Mouse (Mus musculus): ENCODE results near the gene Actr1a. TPM values are rescaled to one million over a fixed set of nuclear protein-coding genes. Genes with fewer than 3 reads are reported as not detected.

Actr1a gene
- polyA plus RNA-seq, 1 experiment from 2014 or later = 126 TPM

- Histone ChIP-seq H3K27me3 (ENCODE audit: control insufficient read depth, insufficient read depth, low read length) (peaks cover 4% of the 10 kb centered on the region; the same call in 1 of the 2 replicates), H3K9me3 (ENCODE audit: control insufficient read depth, low read length) (no peaks in the 10 kb centered on the region), H3K27ac (replicated peaks in 1 of 2; ENCODE audit: control insufficient read depth in 1 of 2, insufficient read depth in 1 of 2, low read depth in 2 of 2, low read length in 2 of 2) (peak overlapping the region in 1 of 2 experiments; percentile 31; a peak in 1 of 4 replicates), H3K4me2 (ENCODE audit: low read length) (peak overlapping the region; percentile 61), H3K9ac (ENCODE audit: low read length) (0 out of 2 replicates have a peak overlapping the region, but pooled peaks have one; percentile 41), H3K4me3 (ENCODE audit: control insufficient read depth in 1 of 2, insufficient read depth in 1 of 2, low read depth in 1 of 2, low read length in 2 of 2) (0 out of 4 replicates have a peak overlapping the region, but pooled peaks of 1 of the 2 experiments have one; percentile 66), H3K36me3 (ENCODE audit: control insufficient read depth, insufficient read depth, low read length) (no peaks in the 10 kb centered on the region), H3K4me1 (ENCODE audit: control insufficient read depth in 2 of 2, insufficient read depth in 2 of 2, low read length in 2 of 2) (peaks cover 5 to 12% of the 10 kb centered on the region in 2 experiments)
- ATAC-seq (ENCODE audit: insufficient number of reproducible peaks, insufficient read depth, low FRiP score, low read depth) = no peak
- WGBS = 66% methylated on average over 7 of the region's 7 CpGs
Measured at GRCm38 (mm10) chr19:46339287-46339971, 56.1 kb downstream of the Actr1a start.

- Histone ChIP-seq H3K4me3 (ENCODE audit: control insufficient read depth in 1 of 2, insufficient read depth in 1 of 2, low read depth in 1 of 2, low read length in 2 of 2) (peak overlapping the region; percentile 18 to 66; a peak in 3 of 4 replicates), H3K27me3 (ENCODE audit: control insufficient read depth, insufficient read depth, low read length) (no peaks in the 10 kb centered on the region), H3K4me2 (ENCODE audit: low read length) (peak overlapping the region; percentile 61), H3K9ac (ENCODE audit: low read length) (peak overlapping the region; percentile 41), H3K9me3 (ENCODE audit: control insufficient read depth, low read length) (no peaks in the 10 kb centered on the region), H3K4me1 (ENCODE audit: control insufficient read depth in 2 of 2, insufficient read depth in 2 of 2, low read length in 2 of 2) (peaks cover 5 to 12% of the 10 kb centered on the region in 2 experiments), H3K36me3 (ENCODE audit: control insufficient read depth, insufficient read depth, low read length) (no peaks in the 10 kb centered on the region), H3K27ac (replicated peaks in 1 of 2; ENCODE audit: control insufficient read depth in 1 of 2, insufficient read depth in 1 of 2, low read depth in 2 of 2, low read length in 2 of 2) (peak overlapping the region in 1 of 2 experiments; percentile 31; a peak in 1 of 4 replicates)
- WGBS = 51% methylated on average over 6 of the region's 6 CpGs
- ATAC-seq (ENCODE audit: insufficient number of reproducible peaks, insufficient read depth, low FRiP score, low read depth) = no peak
Measured at GRCm38 (mm10) chr19:46338942-46339286, 56.6 kb downstream of the Actr1a start.

GRCm38 (mm10) chr19:46338331-46338936, 57.1 kb downstream of the Actr1a start, which contains the start of gene Cuedc2:
TSS of gene Cuedc2 (minus strand) at chr19:46338702.
- 1% methylated on average over 31 of the region's 31 CpGs for WGBS
- peak within 1 kb of the TSS; percentile 81 for H3K9ac ChIP-seq (ENCODE audit: low read length)
- H3K27me3 ChIP-seq (ENCODE audit: control insufficient read depth, insufficient read depth, low read length) = no peaks in the 10 kb centered on the region
- H3K36me3 ChIP-seq (ENCODE audit: control insufficient read depth, insufficient read depth, low read length) = no peaks in the 10 kb centered on the region
- H3K9me3 ChIP-seq (ENCODE audit: control insufficient read depth, low read length) = no peaks in the 10 kb centered on the region
- ATAC-seq (ENCODE audit: insufficient number of reproducible peaks, insufficient read depth, low FRiP score, low read depth) = peak; percentile 87
- peak within 1 kb of the TSS; percentile 77 for H3K4me2 ChIP-seq (ENCODE audit: low read length)
- peak within 1 kb of the TSS in 1 of 2 experiments; percentile 35; a peak in 1 of 4 replicates for H3K27ac ChIP-seq (replicated peaks in 1 of 2; ENCODE audit: control insufficient read depth in 1 of 2, insufficient read depth in 1 of 2, low read depth in 2 of 2, low read length in 2 of 2)
- peaks cover 5 to 12% of the 10 kb centered on the region in 2 experiments for H3K4me1 ChIP-seq (ENCODE audit: control insufficient read depth in 2 of 2, insufficient read depth in 2 of 2, low read length in 2 of 2)
- peak within 1 kb of the TSS; percentile 58 to 66 for H3K4me3 ChIP-seq (ENCODE audit: control insufficient read depth in 1 of 2, insufficient read depth in 1 of 2, low read depth in 1 of 2, low read length in 2 of 2)

- H3K9ac ChIP-seq (ENCODE audit: low read length) = peak overlapping the region; percentile 81
- WGBS = 38% methylated on average over 15 of the region's 15 CpGs
- peak overlapping the region; percentile 58 to 66 for H3K4me3 ChIP-seq (ENCODE audit: control insufficient read depth in 1 of 2, insufficient read depth in 1 of 2, low read depth in 1 of 2, low read length in 2 of 2)
- no peaks in the 10 kb centered on the region for H3K27me3 ChIP-seq (ENCODE audit: control insufficient read depth, insufficient read depth, low read length)
- H3K36me3 ChIP-seq (ENCODE audit: control insufficient read depth, insufficient read depth, low read length) = no peaks in the 10 kb centered on the region
- H3K4me1 ChIP-seq (ENCODE audit: control insufficient read depth in 2 of 2, insufficient read depth in 2 of 2, low read length in 2 of 2) = peaks cover 5 to 12% of the 10 kb centered on the region in 2 experiments
- peak overlapping the region; percentile 77 for H3K4me2 ChIP-seq (ENCODE audit: low read length)
- no peaks in the 10 kb centered on the region for H3K9me3 ChIP-seq (ENCODE audit: control insufficient read depth, low read length)
- ATAC-seq (ENCODE audit: insufficient number of reproducible peaks, insufficient read depth, low FRiP score, low read depth) = no peak
- peak overlapping the region in 1 of 2 experiments; percentile 35; a peak in 1 of 4 replicates for H3K27ac ChIP-seq (replicated peaks in 1 of 2; ENCODE audit: control insufficient read depth in 1 of 2, insufficient read depth in 1 of 2, low read depth in 2 of 2, low read length in 2 of 2)
Measured at GRCm38 (mm10) chr19:46337719-46338330, 57.7 kb downstream of the Actr1a start.

- Histone ChIP-seq H3K4me1 (ENCODE audit: control insufficient read depth in 2 of 2, insufficient read depth in 2 of 2, low read length in 2 of 2) (peaks cover 8 to 19% of the 10 kb centered on the region in 2 experiments), H3K9me3 (ENCODE audit: control insufficient read depth, low read length) (no peaks in the 10 kb centered on the region), H3K27ac (replicated peaks in 1 of 2; ENCODE audit: control insufficient read depth in 1 of 2, insufficient read depth in 1 of 2, low read depth in 2 of 2, low read length in 2 of 2) (no peak overlapping the region), H3K4me2 (ENCODE audit: low read length) (no peak overlapping the region), H3K27me3 (ENCODE audit: control insufficient read depth, insufficient read depth, low read length) (no peaks in the 10 kb centered on the region), H3K36me3 (ENCODE audit: control insufficient read depth, insufficient read depth, low read length) (peaks cover 25% of the 10 kb centered on the region), H3K9ac (ENCODE audit: low read length) (no peak overlapping the region), H3K4me3 (ENCODE audit: control insufficient read depth in 1 of 2, insufficient read depth in 1 of 2, low read depth in 1 of 2, low read length in 2 of 2) (no peak overlapping the region)
- no peak for ATAC-seq (ENCODE audit: insufficient number of reproducible peaks, insufficient read depth, low FRiP score, low read depth)
- 78% methylated on average over 3 of the region's 3 CpGs for WGBS
Measured at GRCm38 (mm10) chr19:46333906-46334305, 61.6 kb downstream of the Actr1a start.

- Histone ChIP-seq H3K4me3 (ENCODE audit: control insufficient read depth in 1 of 2, insufficient read depth in 1 of 2, low read depth in 1 of 2, low read length in 2 of 2) (no peak overlapping the region), H3K27ac (replicated peaks in 1 of 2; ENCODE audit: control insufficient read depth in 1 of 2, insufficient read depth in 1 of 2, low read depth in 2 of 2, low read length in 2 of 2) (no peak overlapping the region), H3K9ac (ENCODE audit: low read length) (no peak overlapping the region), H3K4me2 (ENCODE audit: low read length) (no peak overlapping the region), H3K27me3 (ENCODE audit: control insufficient read depth, insufficient read depth, low read length) (no peaks in the 10 kb centered on the region), H3K4me1 (ENCODE audit: control insufficient read depth in 2 of 2, insufficient read depth in 2 of 2, low read length in 2 of 2) (peaks cover 7 to 17% of the 10 kb centered on the region in 2 experiments), H3K9me3 (ENCODE audit: control insufficient read depth, low read length) (no peaks in the 10 kb centered on the region), H3K36me3 (ENCODE audit: control insufficient read depth, insufficient read depth, low read length) (peaks cover 25% of the 10 kb centered on the region)
- ATAC-seq (ENCODE audit: insufficient number of reproducible peaks, insufficient read depth, low FRiP score, low read depth) = no peak
- 72% methylated on average over 7 of the region's 7 CpGs for WGBS
Measured at GRCm38 (mm10) chr19:46332721-46333339, 62.7 kb downstream of the Actr1a start.

- Histone ChIP-seq H3K4me2 (ENCODE audit: low read length) (no peak overlapping the region), H3K27me3 (ENCODE audit: control insufficient read depth, insufficient read depth, low read length) (peaks cover 7% of the 10 kb centered on the region), H3K4me3 (ENCODE audit: control insufficient read depth in 1 of 2, insufficient read depth in 1 of 2, low read depth in 1 of 2, low read length in 2 of 2) (no peak overlapping the region), H3K9ac (ENCODE audit: low read length) (no peak overlapping the region), H3K4me1 (ENCODE audit: control insufficient read depth in 2 of 2, insufficient read depth in 2 of 2, low read length in 2 of 2) (peaks cover 5 to 17% of the 10 kb centered on the region in 2 experiments), H3K9me3 (ENCODE audit: control insufficient read depth, low read length) (no peaks in the 10 kb centered on the region), H3K27ac (replicated peaks in 1 of 2; ENCODE audit: control insufficient read depth in 1 of 2, insufficient read depth in 1 of 2, low read depth in 2 of 2, low read length in 2 of 2) (no peak overlapping the region), H3K36me3 (ENCODE audit: control insufficient read depth, insufficient read depth, low read length) (peaks cover 25% of the 10 kb centered on the region)
- ATAC-seq (ENCODE audit: insufficient number of reproducible peaks, insufficient read depth, low FRiP score, low read depth) = no peak
- WGBS = 76% methylated on average over 3 of the region's 3 CpGs
Measured at GRCm38 (mm10) chr19:46331936-46332335, 63.6 kb downstream of the Actr1a start.

All from heart, embryonic 14.5 days (tissue).